Mouse (Mus musculus): ENCODE measurements at regions not wholly inside any gene's neighbourhood (a gene's known extent, or its start where the extent isn't known, plus 50 kb on each side); places are given as distances from the start of the nearest gene placed in this dataset.
"Not testable (repeated sequence)": the region's sequence is repeated elsewhere in the genome, so short reads cannot be mapped to it uniquely, and the experiment has no call there.

GRCm38 (mm10) chr1:161728546-161729206 is 59.6 kb downstream of the Fasl start:
- DNase-seq (ENCODE audit: low read depth): no peak

- DNase-seq (ENCODE audit: low read depth): not testable (repeated sequence)
Measured at GRCm38 (mm10) chr1:161727357-161727756, 60.9 kb downstream of the Fasl start.

- not testable (repeated sequence) for DNase-seq (ENCODE audit: low read depth)
Measured at GRCm38 (mm10) chr1:161726098-161726497, 62.2 kb downstream of the Fasl start.

- no peak for DNase-seq (ENCODE audit: low read depth)
Measured at GRCm38 (mm10) chr1:161719876-161720275, 68.4 kb downstream of the Fasl start.

- DNase-seq (ENCODE audit: low read depth): no peak
Measured at GRCm38 (mm10) chr1:161718254-161718653, 70.0 kb downstream of the Fasl start.

- DNase-seq (ENCODE audit: low read depth): peak; percentile 94
Measured at GRCm38 (mm10) chr1:161712918-161713317, 75.4 kb downstream of the Fasl start.

GRCm38 (mm10) chr1:161712283-161712682 is 76.0 kb downstream of the Fasl start:
- no peak for DNase-seq (ENCODE audit: low read depth)

- DNase-seq (ENCODE audit: low read depth): peak; percentile 67
Measured at GRCm38 (mm10) chr1:161707049-161707448, 81.2 kb downstream of the Fasl start.

- DNase-seq (ENCODE audit: low read depth): peak; percentile 67
Measured at GRCm38 (mm10) chr1:161704961-161705360, 83.3 kb downstream of the Fasl start.

- DNase-seq (ENCODE audit: low read depth): peak; percentile 72
Measured at GRCm38 (mm10) chr1:161704527-161704926, 83.8 kb downstream of the Fasl start.

- DNase-seq (ENCODE audit: low read depth): no peak
Measured at GRCm38 (mm10) chr1:161695886-161696285, 92.4 kb downstream of the Fasl start.

- no peak for DNase-seq (ENCODE audit: low read depth)
Measured at GRCm38 (mm10) chr1:161693768-161694160, 94.5 kb downstream of the Fasl start.

- DNase-seq (ENCODE audit: low read depth): no peak
Measured at GRCm38 (mm10) chr1:161692836-161693767, 95.2 kb downstream of the Fasl start.

GRCm38 (mm10) chr1:161688946-161689345 is 99.3 kb downstream of the Fasl start:
- DNase-seq (ENCODE audit: low read depth): no peak

GRCm38 (mm10) chr1:161687548-161687947 is 100.7 kb downstream of the Fasl start:
- DNase-seq (ENCODE audit: low read depth): peak; percentile 81

GRCm38 (mm10) chr1:161680558-161680957 is 107.7 kb downstream of the Fasl start:
- no peak for DNase-seq (ENCODE audit: low read depth)

GRCm38 (mm10) chr1:161670937-161671336 is 117.4 kb downstream of the Fasl start:
- DNase-seq (ENCODE audit: low read depth): peak; percentile 92

- DNase-seq (ENCODE audit: low read depth): no peak
Measured at GRCm38 (mm10) chr1:161664321-161664720, 124.0 kb downstream of the Fasl start.

GRCm38 (mm10) chr1:161663351-161663750 is 124.9 kb downstream of the Fasl start:
- DNase-seq (ENCODE audit: low read depth): no peak

- no peak for DNase-seq (ENCODE audit: low read depth)
Measured at GRCm38 (mm10) chr1:161662241-161662640, 126.1 kb downstream of the Fasl start.

GRCm38 (mm10) chr1:161657511-161657910 is 130.8 kb downstream of the Fasl start:
- DNase-seq (ENCODE audit: low read depth): no peak

GRCm38 (mm10) chr1:161649387-161649786 is 138.9 kb downstream of the Fasl start:
- peak; percentile 21 for DNase-seq (ENCODE audit: low read depth)

- no peak for DNase-seq (ENCODE audit: low read depth)
Measured at GRCm38 (mm10) chr1:161632098-161632497, 137.6 kb downstream of the Tnfsf18 start.
